Mouse (Mus musculus): ENCODE measurements around the gene AC129217.1. TPM values are rescaled to one million over a fixed set of nuclear protein-coding genes. Genes with fewer than 3 reads are reported as not detected.

The AC129217.1 gene
- polyA plus RNA-seq (2015; fragmentation: Nextera tagmentation; extraction: Ambion mirVana), result not detected in 2 replicates

DNA sequence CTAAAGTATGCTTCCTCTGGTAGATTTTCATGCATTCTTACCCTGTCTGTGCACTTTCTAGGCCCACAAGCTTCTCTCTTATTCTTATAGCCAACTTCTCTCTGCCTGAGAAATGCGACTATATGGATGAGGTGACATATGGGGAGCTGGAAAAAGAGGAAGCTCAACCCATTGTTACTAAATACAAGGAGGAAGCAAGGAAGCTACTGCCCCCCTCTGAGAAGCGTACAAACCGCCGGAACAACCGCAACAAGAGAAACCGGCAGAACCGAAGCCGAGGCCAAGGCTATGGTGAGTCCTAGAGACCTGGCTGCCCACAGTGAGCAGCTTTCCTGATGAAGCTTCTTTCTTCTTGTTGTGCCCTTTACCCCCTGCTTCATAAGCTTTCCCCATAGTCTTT, at the start of gene AC129217.1:
Gene AC129217.1, plus strand, starts transcription at position 114 of the 400 bp plus-strand sequence.

DNA sequence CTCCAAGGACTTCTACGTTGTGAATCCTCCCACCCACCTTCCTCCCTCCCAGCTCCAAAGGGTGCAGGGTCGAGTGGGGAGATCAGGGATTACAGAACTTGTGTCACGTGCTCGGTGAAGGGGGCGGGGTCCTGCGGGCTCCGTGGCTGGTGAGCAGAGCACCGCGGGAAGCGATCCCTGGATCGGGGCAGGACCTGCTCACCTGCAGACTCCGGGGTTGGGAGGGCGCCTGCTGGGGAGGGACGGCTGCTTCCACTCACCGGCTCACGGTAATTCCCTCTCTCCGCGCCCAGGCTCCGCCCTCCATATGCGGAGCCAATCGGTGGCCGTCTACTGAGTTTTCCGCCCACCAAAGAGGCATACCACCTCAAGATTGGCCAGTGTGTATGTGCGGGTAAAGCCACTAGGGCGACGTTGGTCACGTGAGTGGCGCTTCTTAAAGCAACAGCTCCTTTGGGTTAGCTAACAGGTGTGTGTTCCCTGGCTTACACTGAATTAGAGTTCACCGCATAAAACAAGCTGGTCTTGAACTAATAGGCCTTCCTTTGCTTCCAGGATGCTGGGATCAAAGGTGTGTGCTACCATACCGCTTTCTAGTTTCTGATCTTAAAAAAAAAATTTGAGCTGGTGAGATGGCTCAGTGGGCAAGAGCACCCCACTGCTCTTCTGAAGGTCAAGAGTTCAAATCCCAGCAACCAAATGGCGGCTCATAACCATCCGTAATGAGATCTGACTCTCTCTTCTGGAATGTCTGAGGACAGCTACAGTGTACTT, 43.4 kb upstream of the AC129217.1 start, which contains the start of gene Taf6l:
Gene Taf6l, minus strand, starts transcription at position 410 of the 774 bp plus-strand sequence.

DNA sequence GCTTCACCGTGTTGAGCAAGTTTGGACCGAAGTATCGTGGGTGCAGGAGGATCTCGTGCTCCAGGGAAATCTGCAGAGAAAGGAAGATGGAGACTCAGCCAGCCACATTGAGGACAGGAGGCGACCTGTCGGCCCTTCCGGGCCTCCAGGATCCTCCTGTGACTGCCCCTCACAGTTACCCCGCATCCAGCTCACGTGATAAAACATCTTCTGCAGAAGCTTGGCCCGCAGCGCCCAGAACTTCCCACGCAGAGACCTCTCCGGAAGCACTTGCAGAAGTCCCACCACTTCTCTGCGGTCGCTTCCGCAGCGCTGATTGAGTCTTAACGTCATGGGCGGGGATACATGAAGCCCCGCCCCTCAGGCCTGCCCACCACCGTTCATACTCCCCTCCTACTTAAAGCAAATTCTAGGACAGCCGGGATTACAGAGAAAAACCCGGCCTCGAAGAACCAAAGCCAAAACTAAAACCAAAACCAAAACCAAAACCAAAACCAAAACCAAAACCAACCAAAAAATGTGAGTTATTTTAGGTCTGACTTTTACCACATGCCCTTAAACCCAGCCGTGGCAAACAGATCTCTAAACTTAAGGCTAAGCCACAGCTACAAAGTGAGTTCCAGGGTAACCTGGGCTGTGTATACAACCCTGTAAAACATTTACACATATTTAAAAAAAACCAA, 31.2 kb upstream of the AC129217.1 start, which contains the start of gene Polr2g:
Gene Polr2g, minus strand, starts transcription at position 314 of the 683 bp plus-strand sequence.

DNA sequence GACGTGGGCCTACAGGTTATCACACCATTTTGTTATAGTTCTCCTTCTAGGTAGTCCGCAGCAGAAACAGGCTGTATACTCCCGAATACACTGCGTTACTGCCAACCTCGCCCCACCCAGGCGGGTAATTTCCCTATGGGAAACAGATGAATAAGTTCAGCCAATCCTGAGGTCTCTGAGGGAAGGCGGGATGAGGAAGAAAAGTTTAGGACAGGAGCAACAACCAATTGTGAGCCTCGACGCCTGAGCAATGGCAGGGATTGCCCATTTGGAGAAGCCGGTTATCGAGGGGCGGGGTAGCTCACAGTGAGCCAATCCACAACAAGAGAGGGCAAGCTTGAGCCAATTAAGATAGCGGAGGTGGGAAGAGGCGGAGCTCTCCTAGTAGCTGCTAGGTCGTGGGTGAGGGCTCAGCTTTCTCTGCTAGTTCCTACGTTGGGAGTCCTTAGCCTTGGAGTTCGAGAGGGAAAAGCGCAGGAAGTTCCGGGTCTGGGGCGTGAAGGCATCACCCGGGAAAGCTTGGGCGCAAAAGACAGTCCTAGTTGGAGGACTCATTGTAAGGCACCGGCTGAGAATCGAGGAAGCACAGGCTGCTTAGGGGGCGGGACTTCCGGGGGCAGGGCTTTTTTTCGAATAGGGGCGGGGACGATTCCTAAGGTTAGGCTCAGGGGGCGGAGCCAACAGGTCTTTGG, 27.3 kb upstream of the AC129217.1 start, which contains the start of gene Zbtb3:
Gene Zbtb3, plus strand, starts transcription at position 426 of the 692 bp plus-strand sequence.

DNA sequence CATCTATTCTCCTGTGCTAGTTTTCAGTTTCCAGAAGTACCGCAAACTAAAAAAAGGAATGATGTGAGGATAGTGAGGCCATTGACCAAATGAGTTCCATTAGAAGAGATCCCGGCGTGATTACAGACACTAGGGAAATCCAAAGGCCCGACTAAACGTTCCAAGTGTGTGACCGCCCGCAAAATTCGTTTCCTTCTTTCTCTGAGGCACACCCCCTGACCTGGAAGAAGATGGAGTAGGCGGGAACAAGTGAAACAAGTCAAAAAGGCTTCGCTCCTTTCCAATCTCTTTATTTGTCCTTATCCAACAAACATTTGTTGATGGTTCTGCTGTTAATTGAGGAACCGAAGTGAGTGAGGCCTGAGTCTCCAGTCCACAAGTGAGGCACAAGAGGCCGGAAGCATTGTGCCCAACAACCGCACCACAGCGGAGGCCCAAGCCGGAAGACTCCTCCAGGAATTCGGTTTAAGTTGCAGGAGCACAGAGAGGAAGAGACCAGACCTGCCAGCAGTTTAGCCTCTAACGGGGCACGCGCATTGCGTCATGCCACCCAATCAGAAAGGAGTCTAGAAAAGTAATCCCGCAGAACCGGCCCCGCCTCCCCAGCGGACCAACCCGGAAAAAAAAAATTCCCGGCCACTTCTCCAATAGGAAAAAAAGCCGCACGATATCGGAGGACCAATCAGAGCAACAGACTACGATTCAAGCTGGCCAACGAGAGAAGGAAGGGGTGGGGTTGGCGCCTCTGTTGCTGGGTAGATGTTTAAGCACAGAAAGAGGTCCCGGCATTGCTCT, 10.6 kb upstream of the AC129217.1 start, which contains the start of gene Ttc9c:
Gene Ttc9c, minus strand, starts transcription at position 533 of the 795 bp plus-strand sequence.

DNA sequence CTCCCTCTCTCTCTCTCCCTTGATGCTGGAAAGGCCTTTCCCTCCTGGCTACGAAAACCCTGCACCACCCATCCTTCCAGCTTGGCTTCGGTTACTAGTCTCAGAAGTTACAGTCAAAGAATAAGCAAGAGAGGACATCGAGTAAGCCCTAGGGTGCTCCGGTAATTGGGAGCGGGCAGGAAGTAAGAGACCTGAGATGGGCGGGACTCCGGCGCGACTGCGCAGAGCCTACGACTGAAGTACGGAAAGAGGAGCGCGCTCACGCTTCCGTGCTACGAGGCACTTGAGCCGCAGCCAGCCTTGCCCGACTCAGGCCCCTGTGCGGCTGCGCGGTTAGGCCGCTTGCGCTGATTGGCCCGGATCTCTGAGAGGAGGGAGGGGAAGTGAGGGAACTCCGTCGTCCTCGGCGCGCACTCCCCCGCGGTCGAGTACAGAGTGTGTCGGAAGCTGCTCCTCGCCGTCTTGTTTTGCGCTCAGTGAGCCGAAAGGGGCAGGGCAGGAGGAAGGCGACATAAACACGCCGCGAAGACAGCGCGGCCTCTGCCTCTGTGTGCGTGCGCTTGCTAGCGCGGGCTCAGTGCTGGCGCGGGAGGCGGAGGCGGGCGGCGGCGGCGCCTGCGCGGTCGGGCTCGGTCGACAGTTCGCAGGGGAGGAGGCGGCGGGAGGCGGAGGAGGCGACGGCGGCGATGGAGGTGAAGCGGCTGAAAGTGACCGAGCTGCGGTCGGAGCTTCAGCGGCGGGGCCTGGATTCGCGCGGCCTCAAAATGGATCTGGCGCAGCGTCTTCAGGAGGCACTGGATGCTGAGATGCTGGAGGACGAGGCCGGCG, 9.8 kb upstream of the AC129217.1 start, which contains the start of gene Hnrnpul2:
Gene Hnrnpul2, plus strand, starts transcription at position 415 of the 828 bp plus-strand sequence.

DNA sequence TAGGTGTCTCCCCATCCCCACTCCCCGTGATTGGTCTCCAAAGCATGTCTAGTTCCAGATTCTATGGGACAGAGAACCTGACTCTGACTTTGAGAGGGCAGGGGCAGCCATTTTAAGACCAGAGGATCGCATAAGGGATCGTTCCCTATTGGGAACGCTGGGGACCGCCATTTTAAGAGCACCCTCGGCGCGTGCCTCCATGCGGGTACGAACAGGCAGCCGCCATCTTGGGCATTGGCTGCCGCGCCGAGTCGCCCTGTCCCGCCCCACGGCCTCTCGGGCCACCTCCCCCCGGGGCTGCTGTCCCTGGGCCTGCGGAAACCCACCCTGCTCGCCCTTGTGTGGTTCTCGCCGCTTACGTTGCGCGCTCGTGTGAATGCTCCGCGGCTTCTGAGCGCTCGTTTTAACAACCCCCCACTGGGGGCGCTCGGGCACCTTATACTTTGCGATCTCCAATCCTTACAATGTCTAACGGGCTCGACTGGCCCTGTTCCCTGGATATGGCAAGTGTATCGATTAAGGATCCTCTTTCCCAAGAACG, 7.7 kb downstream of the AC129217.1 start, which contains the start of gene Bscl2:
Gene Bscl2, plus strand, starts transcription at position 217 of the 541 bp plus-strand sequence.

DNA sequence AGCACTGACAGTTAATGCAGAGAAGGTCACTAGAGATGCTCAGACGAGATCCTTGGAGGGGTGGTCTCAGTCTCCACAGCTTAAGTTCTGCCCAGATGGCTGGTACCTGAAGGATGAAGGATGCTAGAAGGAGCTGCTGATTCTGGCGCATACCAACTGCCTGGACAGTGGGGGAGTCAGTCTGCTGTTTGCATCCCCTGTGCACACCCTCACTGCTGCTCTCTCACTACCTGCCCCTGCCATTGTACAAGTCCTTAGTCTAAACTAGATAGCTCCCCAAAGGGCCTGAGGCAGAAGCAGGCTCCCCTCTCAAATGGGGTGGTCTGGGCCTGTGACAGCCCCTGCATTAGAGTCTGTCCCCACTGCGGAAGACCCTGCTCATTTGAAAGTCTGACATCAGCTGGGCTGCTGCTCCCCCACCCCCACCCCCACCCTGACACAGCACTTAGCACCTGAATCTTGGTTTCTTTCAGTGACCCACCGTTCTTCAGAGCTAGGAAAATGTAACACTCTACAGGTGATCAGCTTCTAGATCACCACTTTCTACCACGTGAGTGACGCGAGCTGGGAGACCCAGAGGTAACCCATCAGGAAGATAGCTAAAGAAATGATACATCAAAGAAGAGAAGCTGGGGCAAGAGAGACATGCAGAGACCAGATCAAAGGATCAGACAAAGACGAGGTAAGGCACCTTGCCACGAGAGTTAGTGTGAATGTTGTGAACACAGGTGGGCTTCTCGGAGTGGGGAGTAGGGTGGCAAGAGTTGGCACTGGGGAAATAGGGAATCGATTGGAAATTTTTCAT, 9.7 kb downstream of the AC129217.1 start, which contains the start of gene Gng3:
Gene Gng3, minus strand, starts transcription at position 92 of the 805 bp plus-strand sequence.

DNA sequence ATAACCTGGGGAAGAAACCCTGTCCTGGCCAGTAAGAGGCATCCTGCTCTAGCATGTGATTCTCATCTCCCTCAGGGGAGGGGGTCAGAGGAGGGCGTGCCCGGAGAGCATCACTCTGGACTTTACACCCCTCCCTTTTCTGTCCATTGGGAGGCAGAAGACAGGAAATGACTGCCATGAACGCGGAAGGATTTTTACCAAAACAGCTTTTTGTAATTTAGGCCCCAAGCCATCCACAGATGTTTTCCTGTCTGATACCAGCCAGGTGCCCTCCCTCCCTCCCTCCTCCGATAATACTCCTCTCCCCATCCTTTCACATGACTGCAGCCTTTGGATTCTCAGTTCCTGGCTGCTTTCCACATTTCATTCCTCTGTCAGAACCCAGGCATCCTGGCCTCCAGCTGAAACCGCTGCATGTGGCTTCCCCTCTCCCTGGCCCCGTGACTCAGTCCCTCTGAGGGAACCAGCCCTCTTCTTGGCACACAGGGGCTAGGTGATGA, 20.9 kb downstream of the AC129217.1 start, which contains the start of gene Lrrn4cl:
Gene Lrrn4cl, plus strand, starts transcription at position 367 of the 500 bp plus-strand sequence.

DNA sequence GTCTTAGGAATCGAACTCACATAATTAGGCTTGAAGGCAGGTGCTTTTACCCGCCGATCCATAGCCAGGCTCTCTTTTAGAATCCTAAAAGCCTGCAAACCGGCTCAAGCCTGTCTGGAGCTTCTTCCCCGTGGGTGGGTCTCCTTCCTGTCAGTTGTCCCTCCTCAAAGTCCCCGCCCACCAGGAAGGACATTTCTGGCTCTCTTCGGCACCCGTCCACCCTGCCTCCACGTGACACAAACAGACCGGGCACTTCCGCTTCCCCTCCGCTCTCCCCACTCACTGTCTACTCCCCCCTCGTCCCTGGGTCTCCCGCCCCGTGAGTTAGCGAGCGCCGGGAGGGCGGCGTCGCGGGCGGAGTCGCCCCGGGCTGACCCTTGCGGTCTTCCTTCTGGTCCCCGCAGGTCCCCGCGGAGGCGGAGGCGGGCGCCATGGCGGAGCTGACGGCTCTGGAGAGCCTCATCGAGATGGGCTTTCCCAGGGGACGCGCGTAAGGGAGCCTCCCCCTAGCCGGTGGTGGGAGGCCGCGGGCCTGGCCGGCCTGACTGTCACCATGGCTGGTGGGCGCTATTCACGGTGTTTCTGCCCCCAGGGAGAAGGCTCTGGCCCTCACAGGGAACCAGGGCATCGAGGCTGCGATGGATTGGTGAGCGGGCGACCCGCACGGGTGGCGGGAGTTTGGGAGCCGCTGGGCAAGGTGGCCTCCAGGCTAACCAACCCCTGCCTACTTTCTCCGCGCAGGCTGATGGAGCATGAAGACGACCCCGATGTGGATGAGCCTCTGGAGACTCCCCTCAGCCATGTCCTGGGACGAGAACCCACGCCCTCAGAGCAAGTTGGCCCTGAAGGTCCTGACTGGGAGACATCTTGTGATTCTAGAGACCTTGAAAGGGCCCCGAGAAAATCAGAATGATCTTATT, 42.0 kb downstream of the AC129217.1 start, which contains the start of gene Ubxn1:
Gene Ubxn1, plus strand, starts transcription at position 230 of the 920 bp plus-strand sequence.

DNA sequence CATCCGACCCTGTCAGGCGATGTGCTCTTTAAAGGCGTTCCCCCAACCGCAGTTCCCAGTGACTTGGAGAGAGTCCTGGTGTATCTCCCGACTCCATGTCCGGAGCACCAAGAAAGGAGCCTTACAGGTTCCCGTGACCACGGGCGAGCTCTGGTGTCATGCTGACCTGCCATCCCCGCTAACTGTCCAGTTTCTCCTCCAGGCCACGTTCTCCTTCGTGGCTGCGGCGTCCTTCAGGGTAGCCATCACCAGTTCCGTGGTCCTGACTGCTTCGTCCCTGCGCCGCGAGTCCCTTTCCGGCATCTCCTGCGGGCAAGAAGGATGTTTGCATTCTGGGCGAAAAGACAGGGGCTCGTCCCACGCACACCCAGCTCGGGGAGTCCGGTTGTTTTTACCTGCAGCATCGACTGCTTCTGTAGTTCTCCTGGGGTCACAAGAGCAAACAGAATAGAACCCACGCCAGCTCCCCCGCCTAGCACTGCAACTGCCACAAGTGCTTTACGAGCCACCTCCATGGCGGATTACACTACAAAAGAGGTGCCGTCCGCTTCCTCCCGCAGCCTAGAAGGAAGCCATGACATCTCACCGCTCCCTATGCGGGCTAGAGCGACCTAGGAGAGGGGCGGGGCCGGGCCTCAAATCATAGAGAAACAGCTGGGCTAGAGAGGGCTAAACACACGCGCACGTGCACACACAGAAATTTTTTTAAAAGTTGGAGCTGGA, 50.9 kb downstream of the AC129217.1 start, which contains the start of gene Uqcc3:
Gene Uqcc3, minus strand, starts transcription at position 613 of the 723 bp plus-strand sequence.

DNA sequence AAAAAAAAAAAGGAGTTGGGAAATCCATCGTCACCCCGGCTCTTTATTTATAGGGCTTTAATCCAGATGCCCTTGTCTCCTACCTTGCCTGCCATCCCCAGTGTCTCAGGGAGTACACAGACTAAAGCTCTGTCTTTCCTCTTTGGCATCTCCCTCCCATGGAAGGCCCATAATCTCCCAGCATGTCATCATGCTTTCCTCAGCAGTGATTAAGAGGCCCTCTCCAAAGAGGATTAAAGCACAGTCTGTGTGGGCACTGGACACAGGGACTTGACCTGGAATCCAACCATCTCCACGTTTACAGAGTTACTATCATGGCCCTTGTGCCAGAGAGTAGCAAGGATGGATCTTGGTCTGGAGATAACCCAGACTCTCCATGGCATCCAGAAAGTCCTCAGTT, 54.0 kb downstream of the AC129217.1 start, which contains the start of the genes Lbhd1 and Gm49403:
Gene Lbhd1, plus strand, starts transcription at position 117 of the 400 bp plus-strand sequence.
Gene Gm49403, plus strand, starts transcription at position 315 of the 400 bp plus-strand sequence.

DNA sequence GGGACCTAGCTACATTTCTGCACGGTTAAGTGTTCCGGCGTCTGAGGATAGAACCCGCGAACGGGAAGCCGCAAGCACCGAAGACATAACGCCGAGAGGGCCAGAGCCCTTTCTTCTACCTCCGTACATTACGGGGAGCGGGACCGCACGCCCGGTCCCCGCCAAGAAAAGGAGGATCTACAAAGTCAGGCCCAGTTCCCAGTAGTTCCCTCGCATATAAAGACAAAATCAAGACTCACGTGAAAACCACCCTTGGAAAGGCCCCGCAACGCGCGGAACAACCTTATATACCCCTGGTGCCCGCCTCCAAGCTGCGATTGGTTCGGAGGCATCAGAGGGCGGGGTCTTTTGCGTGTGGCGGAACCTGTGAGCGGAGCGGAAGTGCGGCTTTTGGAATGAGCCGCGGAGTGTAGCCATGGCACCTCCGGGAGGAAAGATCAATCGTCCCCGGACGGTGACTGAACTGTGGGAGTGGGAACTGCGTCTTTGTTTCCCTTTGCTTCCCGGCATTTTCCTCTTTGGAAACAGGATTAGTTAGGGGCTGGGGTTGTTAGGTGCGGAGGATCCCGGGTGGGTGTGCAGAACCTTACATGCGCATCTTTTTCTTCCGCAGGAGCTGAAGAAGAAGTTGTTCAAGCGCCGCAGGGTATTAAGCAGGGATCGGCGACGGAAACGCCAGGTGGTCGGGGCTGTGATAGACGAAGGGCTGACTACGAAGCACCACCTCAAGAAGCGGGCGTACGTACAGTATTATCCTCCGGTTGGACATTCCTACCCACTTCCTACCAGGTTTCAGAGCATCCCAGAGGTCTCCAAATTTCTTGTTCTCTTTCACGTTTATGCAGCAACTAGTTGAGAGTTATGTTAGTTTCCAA, 59.2 kb downstream of the AC129217.1 start, which contains the start of the genes 1810009A15Rik and Gm49416:
Gene 1810009A15Rik, plus strand, starts transcription at position 343 of the 875 bp plus-strand sequence.
Gene Gm49416, plus strand, starts transcription at position 416 of the 875 bp plus-strand sequence.

Data from neural tube, postnatal 0 days (tissue).